Comparison of ENCODE assay signal across 10 mouse cellular contexts in genomic region chr6:16550445-16550844, GRCm38 (mm10).
DNase-seq lines count a peak whose midpoint lies in the region; ATAC-seq and TF ChIP-seq lines count a peak whose summit lies in the region.
"Had no signal": no experiment of that assay in that cellular context is flagged by ENCODE, and none has a peak within 500 bp of the region (broad histone marks: within the 10 kb centered on the region; RNA-seq: fewer than 3 reads in every experiment).

No protein-coding gene starts in this region.

- no peaks in the 10 kb centered on the region for H3K27me3 ChIP-seq in ES-Bruce4 (ENCODE audit: control insufficient read depth, insufficient read depth, low read length, poor library complexity, severe bottlenecking)
- H3K27me3 ChIP-seq: embryonic facial prominence, embryonic 15.5 days; lung, embryonic 15.5 days had no signal

- no peaks in the 10 kb centered on the region for H3K4me1 ChIP-seq in ES-Bruce4 (ENCODE audit: control insufficient read depth, insufficient read depth, low read length)

- TF ChIP-seq EP300 in ES-Bruce4 (IDR thresholded peaks at IDR 0.05; ENCODE audit: insufficient read depth, low read depth, low read length), result no peak

- H3K9me3 ChIP-seq in ES-Bruce4 (replicated peaks; ENCODE audit: control insufficient read depth, insufficient read depth, low read length, poor library complexity, severe bottlenecking), result no peaks in the 10 kb centered on the region
- H3K9me3 ChIP-seq: embryonic facial prominence, embryonic 15.5 days; lung, embryonic 15.5 days had no signal

- intact Hi-C loops in gastrocnemius, postnatal 36 days (cut with DNase I), result no loop called here

- no peak for TF ChIP-seq POLR2A in ES-Bruce4 (IDR thresholded peaks at IDR 0.05; ENCODE audit: insufficient read depth, low read length)

- TF ChIP-seq CTCF in ES-Bruce4 (IDR thresholded peaks at IDR 0.05; ENCODE audit: low read depth, low read length), result peak; percentile 7

- DNase-seq in cerebellum, postnatal 10 days, result peak; percentile 68 to 76
- no peak for DNase-seq in cerebellum, adult 9-10 months
- DNase-seq in layer of hippocampus, postnatal 36 days, result peak; percentile 33 to 41
- DNase-seq in right cerebral cortex, postnatal 36 days (ENCODE audit: low spot score in 2 of 2), result peak; percentile 34 to 42
- DNase-seq in gastrocnemius, postnatal 36 days, result no peak

- no peak overlapping the region for H3K4me3 ChIP-seq in ES-Bruce4 (ENCODE audit: low read depth, low read length)
- H3K4me3 ChIP-seq: embryonic facial prominence, embryonic 15.5 days; lung, embryonic 15.5 days had no signal

- H3K27ac ChIP-seq in ES-Bruce4 (ENCODE audit: insufficient read depth, low read length), result no peak overlapping the region
- H3K27ac ChIP-seq: embryonic facial prominence, embryonic 15.5 days; lung, embryonic 15.5 days had no signal

- no peaks in the 10 kb centered on the region for H3K36me3 ChIP-seq in ES-Bruce4 (ENCODE audit: control insufficient read depth, insufficient read depth, low read length, poor library complexity, severe bottlenecking)
- H3K36me3 ChIP-seq: embryonic facial prominence, embryonic 15.5 days; lung, embryonic 15.5 days had no signal

- no peak overlapping the region for H3K9ac ChIP-seq in ES-Bruce4 (ENCODE audit: low read depth, poor library complexity, severe bottlenecking)
- H3K9ac ChIP-seq: embryonic facial prominence, embryonic 15.5 days; lung, embryonic 15.5 days had no signal

- ATAC-seq in frontal cortex, adult (ENCODE audit: low TSS enrichment), result peak; percentile 92
- no peak for ATAC-seq in granulocyte monocyte progenitor cell, adult 5-6 weeks (replicated peaks; ENCODE audit: poor library complexity, severe bottlenecking)

Comparison
In these comparisons a context has a peak if more than half of its experiments do, and no peak if none do; other contexts are left out.
1. DNase-seq: peak in cerebellum, postnatal 10 days (2 of 2), layer of hippocampus, postnatal 36 days (2 of 2) and right cerebral cortex, postnatal 36 days (2 of 2); none in cerebellum, adult 9-10 months (single experiment) and gastrocnemius, postnatal 36 days (0 of 2).